Mouse (Mus musculus) liver, embryonic 16.5 days (tissue): ENCODE measurements around the gene Ppp1r11. TPM values are rescaled to one million over a fixed set of nuclear protein-coding genes. Genes with fewer than 3 reads are reported as not detected.

Experiments
- ATAC-seq: fragments of 200-750 bp; cut with Nextera tagmentation; 2 replicates; pipeline ENCODE4 v1.8.0; 2017; ENCODE audit warnings: low read depth, mild to moderate bottlenecking, moderate number of reproducible peaks, moderate library complexity
- H3K27ac ChIP-seq: fragments of 300-500 bp; sonication (generic); 2 replicates; pipeline ENCODE4 v1.5.1; 2014; ENCODE audit warnings: mild to moderate bottlenecking, low read length
- H3K27me3 ChIP-seq: fragments of 300-500 bp; sonication (generic); 2 replicates; pipeline ENCODE4 v1.6.1; 2014; ENCODE audit warnings: low read depth, low read length, mixed read lengths; ENCODE audit not compliant: control insufficient read depth, insufficient read depth
- H3K36me3 ChIP-seq: fragments of 300-500 bp; sonication (generic); 2 replicates; pipeline ENCODE4 v1.6.1; 2014; ENCODE audit warnings: mild to moderate bottlenecking; ENCODE audit not compliant: control insufficient read depth, insufficient read depth
- H3K4me1 ChIP-seq: fragments of 300-500 bp; sonication (generic); 2 replicates; pipeline ENCODE4 v1.6.1; 2014; ENCODE audit warnings: low read depth, low read length, mixed read lengths; ENCODE audit not compliant: control insufficient read depth
- H3K4me2 ChIP-seq: fragments of 300-500 bp; sonication (generic); 2 replicates; pipeline ENCODE4 v1.6.1; 2014; ENCODE audit warnings: low read depth, low read length, mixed read lengths
- H3K4me3 ChIP-seq: fragments of 300-500 bp; sonication (generic); 2 replicates; pipeline ENCODE4 v1.5.1; 2014; ENCODE audit warnings: low read depth, mild to moderate bottlenecking, low read length
- H3K9ac ChIP-seq: fragments of 300-500 bp; sonication (generic); 2 replicates; pipeline ENCODE4 v1.6.1; 2014; ENCODE audit warnings: low read depth, low read length
- H3K9me3 ChIP-seq: fragments of 300-500 bp; sonication (generic); replicated peaks from 2 replicates; pipeline ENCODE4 v1.6.1; 2016; ENCODE audit warnings: low read length; ENCODE audit not compliant: control insufficient read depth
- WGBS: fragments of 180-500 bp; shearing (Covaris S2); extraction: QIAGEN DNeasy Blood & Tissue Kit; methylation state at CpG from one replicate; pipeline ENCODE4 v1.1.7; 2014; ENCODE audit not compliant: insufficient replicate concordance; 5-methylcytosine and 5-hydroxymethylcytosine counted together
- polyA plus RNA-seq: library from polyadenylated mRNA; unstranded; fragments of >200 nt; fragmentation: Nextera tagmentation; extraction: Ambion mirVana; gene quantifications from 2 replicates; pipeline ENCODE4 v1.2.1, GENCODE M21; 2015

Gene Ppp1r11
- polyA plus RNA-seq, 1 experiment from 2014 or later = 23.9 TPM

DNA sequence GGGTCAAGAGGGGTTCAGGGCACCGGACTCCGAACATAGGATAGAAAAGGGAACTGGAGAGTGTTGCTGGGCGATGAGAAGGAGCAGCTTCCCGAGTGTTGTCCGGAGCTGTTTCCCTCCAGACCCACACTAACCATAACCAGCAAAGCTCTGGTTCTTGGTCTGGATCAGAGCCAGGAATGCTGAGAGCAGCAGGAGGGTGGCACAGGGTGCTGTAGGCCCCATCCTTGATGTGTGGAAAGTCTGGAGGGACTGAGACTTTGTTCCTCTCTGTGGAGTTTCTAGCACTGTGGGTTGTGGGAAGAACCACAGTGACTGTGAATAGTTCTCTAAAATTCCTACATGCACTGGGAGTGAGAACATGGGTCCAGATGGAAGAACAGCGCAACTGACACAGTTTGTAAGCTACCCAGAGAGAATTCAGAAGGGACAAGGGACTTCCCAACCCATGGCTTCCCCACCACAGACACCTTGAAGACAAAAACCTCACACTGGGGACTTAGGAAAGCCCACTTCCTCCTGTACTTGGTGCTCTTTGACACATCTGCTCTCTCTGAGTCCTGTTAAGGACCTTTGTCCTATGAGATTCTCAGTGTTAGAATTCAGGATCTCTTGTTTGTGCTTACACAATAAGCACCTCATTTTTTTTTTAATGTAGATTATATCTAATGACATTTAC lies 19.8 kb upstream of the Ppp1r11 start:
- 66% methylated on average over 6 of the region's 6 CpGs for WGBS
- no peak for ATAC-seq

GRCm38 (mm10) chr17:36970316-36970890 lies 18.9 kb upstream of the Ppp1r11 start:
- Histone ChIP-seq H3K4me3 (no peak overlapping the region), H3K36me3 (no peaks in the 10 kb centered on the region), H3K27me3 (no peaks in the 10 kb centered on the region), H3K9me3 (no peaks in the 10 kb centered on the region), H3K4me1 (no peaks in the 10 kb centered on the region), H3K9ac (no peak overlapping the region), H3K27ac (no peak overlapping the region), H3K4me2 (no peak overlapping the region)
- peak; percentile 80 for ATAC-seq
- 66% methylated on average over 14 of the region's 14 CpGs for WGBS

More for the DNA sequence above, 19.8 kb upstream of the Ppp1r11 start:
- H3K9me3 ChIP-seq = no peaks in the 10 kb centered on the region
- H3K27ac ChIP-seq = no peak overlapping the region
- no peaks in the 10 kb centered on the region for H3K27me3 ChIP-seq
- no peak overlapping the region for H3K9ac ChIP-seq
- no peaks in the 10 kb centered on the region for H3K4me1 ChIP-seq
- no peak overlapping the region for H3K4me2 ChIP-seq
- H3K36me3 ChIP-seq = no peaks in the 10 kb centered on the region
- H3K4me3 ChIP-seq = no peak overlapping the region

GRCm38 (mm10) chr17:36966875-36967274 lies 15.3 kb upstream of the Ppp1r11 start:
- 21% methylated on average over 1 of the region's 1 CpGs for WGBS
- no peak overlapping the region for H3K4me3 ChIP-seq
- no peak overlapping the region for H3K9ac ChIP-seq
- no peak overlapping the region for H3K4me2 ChIP-seq
- no peak overlapping the region for H3K27ac ChIP-seq
- ATAC-seq = no peak
- H3K4me1 ChIP-seq = no peaks in the 10 kb centered on the region
- H3K36me3 ChIP-seq = no peaks in the 10 kb centered on the region
- H3K27me3 ChIP-seq = no peaks in the 10 kb centered on the region
- H3K9me3 ChIP-seq = no peaks in the 10 kb centered on the region

- H3K9me3 ChIP-seq = no peaks in the 10 kb centered on the region
- ATAC-seq = no peak
- peaks cover 11% of the 10 kb centered on the region for H3K4me1 ChIP-seq
- no peak overlapping the region for H3K9ac ChIP-seq
- WGBS = 43% methylated on average over 1 of the region's 1 CpGs
- no peaks in the 10 kb centered on the region for H3K27me3 ChIP-seq
- H3K27ac ChIP-seq = no peak overlapping the region
- no peak overlapping the region for H3K4me2 ChIP-seq
- H3K4me3 ChIP-seq = no peak overlapping the region
- H3K36me3 ChIP-seq = no peaks in the 10 kb centered on the region
Measured at GRCm38 (mm10) chr17:36961125-36961524, 9.6 kb upstream of the Ppp1r11 start.

GRCm38 (mm10) chr17:36958884-36959283 lies 7.3 kb upstream of the Ppp1r11 start:
- H3K9me3 ChIP-seq = no peaks in the 10 kb centered on the region
- H3K9ac ChIP-seq = peak overlapping the region; percentile 74
- H3K36me3 ChIP-seq = no peaks in the 10 kb centered on the region
- H3K4me1 ChIP-seq = peaks cover 11% of the 10 kb centered on the region
- H3K4me3 ChIP-seq = peak overlapping the region; percentile 80
- no peak for ATAC-seq
- H3K4me2 ChIP-seq = peak overlapping the region; percentile 91
- H3K27me3 ChIP-seq = no peaks in the 10 kb centered on the region
- 0 out of 2 replicates have a peak overlapping the region, but pooled peaks have one; percentile 33 for H3K27ac ChIP-seq
- 14% methylated on average over 12 of the region's 12 CpGs for WGBS

DNA sequence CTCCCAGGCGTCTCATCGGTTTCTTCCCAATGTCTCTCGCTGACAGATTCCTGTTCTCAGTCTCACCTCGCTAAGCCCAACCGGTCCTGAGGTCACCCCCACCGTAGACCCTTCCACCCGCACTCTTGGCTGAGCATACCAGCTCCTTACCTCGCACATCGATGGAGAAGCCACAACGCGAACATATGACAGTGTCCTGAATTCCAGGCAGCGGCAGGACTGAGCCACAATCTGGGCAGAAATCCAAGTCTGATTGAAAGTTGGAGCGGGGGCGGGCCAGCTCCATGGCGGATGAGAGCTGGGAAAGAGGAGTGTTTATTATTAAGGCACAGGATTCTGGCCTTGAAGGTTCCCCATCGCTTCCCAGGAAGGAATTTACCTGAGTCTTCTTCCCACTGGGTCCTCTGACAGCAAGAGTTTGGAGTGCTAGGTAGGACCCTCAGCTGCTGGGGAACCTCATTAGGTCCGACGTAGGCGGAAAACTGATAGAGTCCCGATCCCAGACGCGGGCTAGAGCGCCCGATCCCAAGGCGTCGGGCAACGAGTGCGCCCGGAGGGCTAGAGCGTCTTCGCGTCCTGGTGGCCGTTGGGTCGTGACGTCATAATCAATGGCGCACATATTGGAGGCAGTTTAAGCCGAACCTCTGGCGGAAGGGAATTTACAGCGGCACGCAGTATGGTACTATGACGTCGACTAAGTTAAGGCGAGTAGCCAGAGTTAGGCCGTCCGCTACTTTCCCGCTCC lies 6.6 kb upstream of the Ppp1r11 start, which contains the start of the genes Znrd1 and Znrd1as:
TSS of gene Znrd1 (minus strand) at position 561 of the 745 bp plus-strand sequence.
TSS of gene Znrd1as (plus strand) at position 594 of the 745 bp plus-strand sequence.
- peak; percentile 98 for ATAC-seq
- Histone ChIP-seq H3K27ac (peak within 1 kb of the TSS; percentile 67), H3K4me2 (peak within 1 kb of the TSS; percentile 91), H3K36me3 (no peaks in the 10 kb centered on the region), H3K4me3 (peak within 1 kb of the TSS; percentile 80), H3K4me1 (peaks cover 11% of the 10 kb centered on the region), H3K9ac (peak within 1 kb of the TSS; percentile 79), H3K27me3 (no peaks in the 10 kb centered on the region), H3K9me3 (no peaks in the 10 kb centered on the region)
- under 1% methylated on average over 46 of the region's 46 CpGs for WGBS

DNA sequence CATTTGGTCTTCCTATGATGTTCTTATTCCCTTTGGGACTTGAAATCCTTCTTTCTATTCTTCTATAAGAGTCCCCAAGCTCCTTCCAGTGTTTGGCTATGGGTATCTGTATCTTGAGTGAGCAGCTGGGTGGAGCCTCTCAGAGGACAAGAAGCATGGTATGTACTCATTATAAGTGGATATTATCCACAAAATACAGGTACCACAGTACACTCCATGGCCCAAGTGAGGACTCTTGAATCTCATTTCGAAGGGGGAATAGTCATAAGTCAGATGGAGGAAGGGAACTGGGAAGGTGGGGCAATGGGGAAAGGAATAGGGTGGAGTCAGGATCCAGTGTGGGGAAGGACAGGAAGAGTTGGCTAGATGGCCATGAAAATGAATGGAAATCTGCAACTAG lies 1.5 kb upstream of the Ppp1r11 start:
- peaks cover 8% of the 10 kb centered on the region; the same call in 1 of the 2 replicates for H3K36me3 ChIP-seq
- H3K4me1 ChIP-seq = peaks cover 14% of the 10 kb centered on the region
- no peak overlapping the region for H3K4me3 ChIP-seq
- no peak overlapping the region for H3K4me2 ChIP-seq
- ATAC-seq = no peak
- no peak overlapping the region for H3K27ac ChIP-seq
- no peak overlapping the region for H3K9ac ChIP-seq
- H3K27me3 ChIP-seq = peaks cover 3% of the 10 kb centered on the region
- WGBS = 57% methylated on average over 1 of the region's 1 CpGs
- H3K9me3 ChIP-seq = no peaks in the 10 kb centered on the region

- Histone ChIP-seq H3K4me3 (no peak overlapping the region), H3K4me2 (no peak overlapping the region), H3K27ac (no peak overlapping the region), H3K27me3 (peaks cover 6% of the 10 kb centered on the region), H3K36me3 (peaks cover 8% of the 10 kb centered on the region; the same call in 1 of the 2 replicates), H3K4me1 (peaks cover 11% of the 10 kb centered on the region), H3K9ac (no peak overlapping the region), H3K9me3 (no peaks in the 10 kb centered on the region)
- WGBS = 78% methylated on average over 2 of the region's 2 CpGs
- no peak for ATAC-seq
Measured at GRCm38 (mm10) chr17:36952631-36953030, 1.1 kb upstream of the Ppp1r11 start.
